Mouse (Mus musculus) brown adipose tissue, adult 24 weeks (tissue): ENCODE measurements around the gene Idnk. TPM values are rescaled to one million over a fixed set of nuclear protein-coding genes. Genes with fewer than 3 reads are reported as not detected.

Experiments
- H3K27ac ChIP-seq: fragments of 200-500 bp; replicated peaks from 2 replicates; pipeline ENCODE4 v1.5.1; 2012; ENCODE audit warnings: low read depth, mild to moderate bottlenecking, low read length
- H3K4me1 ChIP-seq: fragments of 200-500 bp; 2 replicates; pipeline ENCODE4 v1.6.1; 2012; ENCODE audit warnings: low read length, mixed read lengths; ENCODE audit not compliant: control insufficient read depth, insufficient read depth, insufficient read length
- H3K4me3 ChIP-seq: fragments of 200-500 bp; 2 replicates; pipeline ENCODE4 v1.5.1; 2012; ENCODE audit warnings: low read depth, mild to moderate bottlenecking, low read length, moderate library complexity; ENCODE audit not compliant: insufficient read depth
- polyA plus RNA-seq: library from polyadenylated mRNA; stranded (reverse); fragments of >200 nt; gene quantifications from 2 replicates; pipeline ENCODE4 v1.2.4, GENCODE M21; 2012; ENCODE audit not compliant: missing spikeins, insufficient read depth, insufficient read length

Gene Idnk
- polyA plus RNA-seq, 1 experiment: 46.5 TPM

DNA sequence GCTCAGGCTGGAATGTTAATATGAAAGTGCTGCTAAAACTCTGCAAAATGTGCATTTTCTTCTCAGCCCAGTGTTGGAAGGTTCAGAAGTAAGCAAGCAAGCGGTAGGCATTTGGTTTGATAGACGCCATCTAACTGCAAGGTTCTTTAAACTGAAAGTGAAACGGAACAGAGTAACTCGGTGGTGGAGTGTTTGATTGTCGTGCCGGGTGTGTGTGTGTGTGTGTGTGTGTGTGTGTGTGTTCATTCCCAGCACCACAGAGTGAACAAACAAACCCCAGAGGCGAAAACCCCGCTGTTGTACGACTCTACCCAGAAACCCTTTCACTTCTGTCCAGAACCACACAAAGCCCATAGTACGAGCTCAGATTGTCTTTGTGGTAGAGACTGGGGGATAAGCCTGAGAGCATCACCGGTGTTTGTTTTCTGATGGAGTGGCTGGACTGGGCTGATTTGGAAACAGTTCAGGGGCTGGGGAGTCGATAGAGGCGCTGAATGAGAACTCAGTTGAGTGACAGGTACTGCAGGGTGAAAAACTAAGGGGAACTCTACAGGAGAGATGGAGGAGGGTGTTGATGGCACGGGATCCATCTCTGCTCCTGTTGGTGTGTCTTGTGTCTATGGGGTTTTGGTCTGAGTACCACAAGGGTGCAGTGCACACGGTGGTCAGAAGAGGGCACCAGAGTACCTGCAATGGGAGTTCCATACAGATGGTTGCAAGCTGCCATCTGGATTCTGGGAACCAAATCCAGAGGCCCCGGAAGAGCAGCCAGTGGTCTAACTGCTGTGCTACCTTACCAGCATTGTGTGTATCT, 857 bp downstream of the Idnk start:
- H3K4me1 ChIP-seq: peaks cover 3% of the 10 kb centered on the region; the same call in 1 of the 2 replicates
- peak overlapping the region; percentile 91 for H3K4me3 ChIP-seq

GRCm38 (mm10) chr13:58160761-58161160, 3.3 kb downstream of the Idnk start:
- Histone ChIP-seq H3K4me1 (peaks cover 3% of the 10 kb centered on the region; the same call in 1 of the 2 replicates), H3K4me3 (no peak overlapping the region), H3K27ac (no peak overlapping the region)

More for the DNA sequence above, 857 bp downstream of the Idnk start:
- H3K27ac ChIP-seq: peak overlapping the region; percentile 54

GRCm38 (mm10) chr13:58163343-58163742, 5.9 kb downstream of the Idnk start:
- no peak overlapping the region for H3K4me3 ChIP-seq
- no peaks in the 10 kb centered on the region for H3K4me1 ChIP-seq
- no peak overlapping the region for H3K27ac ChIP-seq

DNA sequence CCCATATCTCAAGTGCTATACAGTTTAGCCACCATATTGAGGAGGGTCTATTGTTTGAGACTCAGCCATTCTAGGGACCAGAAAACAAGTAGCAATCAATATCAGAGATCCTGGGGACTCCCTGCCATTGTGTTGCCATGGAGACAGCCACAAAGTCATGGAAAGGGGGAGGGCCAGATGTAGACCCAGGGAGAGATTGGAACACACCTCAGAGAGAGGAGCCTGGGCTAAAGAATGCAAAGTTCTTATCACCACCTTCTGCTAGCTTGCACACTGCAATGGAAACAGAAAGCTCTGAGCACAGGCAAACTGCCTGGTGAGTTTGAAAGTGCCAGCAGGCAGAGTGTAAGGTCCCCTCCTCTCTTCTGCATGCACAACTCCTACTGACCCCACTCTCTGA, 10.7 kb downstream of the Idnk start:
- H3K4me3 ChIP-seq: no peak overlapping the region
- H3K27ac ChIP-seq: no peak overlapping the region
- no peaks in the 10 kb centered on the region for H3K4me1 ChIP-seq

GRCm38 (mm10) chr13:58176105-58176504, 18.7 kb downstream of the Idnk start:
- Histone ChIP-seq H3K27ac (no peak overlapping the region), H3K4me3 (no peak overlapping the region), H3K4me1 (no peaks in the 10 kb centered on the region)

- no peak overlapping the region for H3K27ac ChIP-seq
- H3K4me1 ChIP-seq: no peaks in the 10 kb centered on the region
- no peak overlapping the region for H3K4me3 ChIP-seq
Measured at GRCm38 (mm10) chr13:58177511-58178208, 20.2 kb downstream of the Idnk start.

GRCm38 (mm10) chr13:58181607-58182551, 24.4 kb downstream of the Idnk start:
- no peaks in the 10 kb centered on the region for H3K4me1 ChIP-seq
- H3K4me3 ChIP-seq: no peak overlapping the region
- H3K27ac ChIP-seq: no peak overlapping the region

GRCm38 (mm10) chr13:58184111-58184510, 26.7 kb downstream of the Idnk start:
- Histone ChIP-seq H3K4me1 (no peaks in the 10 kb centered on the region), H3K4me3 (no peak overlapping the region), H3K27ac (no peak overlapping the region)

- Histone ChIP-seq H3K4me1 (no peaks in the 10 kb centered on the region), H3K27ac (no peak overlapping the region), H3K4me3 (no peak overlapping the region)
Measured at GRCm38 (mm10) chr13:58186281-58186680, 28.8 kb downstream of the Idnk start.

GRCm38 (mm10) chr13:58187751-58188150, 30.3 kb downstream of the Idnk start:
- H3K4me1 ChIP-seq: no peaks in the 10 kb centered on the region
- H3K27ac ChIP-seq: no peak overlapping the region
- no peak overlapping the region for H3K4me3 ChIP-seq

- Histone ChIP-seq H3K4me1 (no peaks in the 10 kb centered on the region), H3K27ac (no peak overlapping the region), H3K4me3 (no peak overlapping the region)
Measured at GRCm38 (mm10) chr13:58188412-58188811, 31.0 kb downstream of the Idnk start.

DNA sequence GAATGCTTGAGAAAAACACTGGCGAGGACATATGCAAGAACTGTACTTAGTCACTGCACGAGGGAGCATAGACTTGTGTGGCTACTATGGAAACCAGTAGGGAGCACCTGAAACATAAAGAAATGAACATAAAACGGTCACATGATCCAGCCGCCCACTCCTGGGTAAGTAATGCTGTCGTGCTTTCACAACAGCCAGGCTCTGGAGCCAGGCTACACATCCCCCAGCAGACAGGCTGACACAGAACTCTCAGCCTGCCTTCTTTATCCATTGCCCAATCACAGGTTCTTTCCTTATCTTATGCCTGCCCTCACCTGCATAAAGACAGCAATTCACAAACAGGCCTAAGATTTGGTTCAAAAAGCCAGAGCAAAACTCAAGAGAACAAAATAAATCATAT, 32.0 kb downstream of the Idnk start:
- Histone ChIP-seq H3K4me1 (0 out of 2 replicates have a peak, but pooled peaks cover under 1% of the 10 kb centered on the region), H3K27ac (no peak overlapping the region), H3K4me3 (no peak overlapping the region)

GRCm38 (mm10) chr13:58191516-58191915, 34.1 kb downstream of the Idnk start:
- no peak overlapping the region for H3K27ac ChIP-seq
- 0 out of 2 replicates have a peak, but pooled peaks cover 3% of the 10 kb centered on the region for H3K4me1 ChIP-seq
- no peak overlapping the region for H3K4me3 ChIP-seq

GRCm38 (mm10) chr13:58192146-58192545, 34.7 kb downstream of the Idnk start:
- peaks cover 5% of the 10 kb centered on the region; the same call in 1 of the 2 replicates for H3K4me1 ChIP-seq
- H3K4me3 ChIP-seq: no peak overlapping the region
- H3K27ac ChIP-seq: no peak overlapping the region

DNA sequence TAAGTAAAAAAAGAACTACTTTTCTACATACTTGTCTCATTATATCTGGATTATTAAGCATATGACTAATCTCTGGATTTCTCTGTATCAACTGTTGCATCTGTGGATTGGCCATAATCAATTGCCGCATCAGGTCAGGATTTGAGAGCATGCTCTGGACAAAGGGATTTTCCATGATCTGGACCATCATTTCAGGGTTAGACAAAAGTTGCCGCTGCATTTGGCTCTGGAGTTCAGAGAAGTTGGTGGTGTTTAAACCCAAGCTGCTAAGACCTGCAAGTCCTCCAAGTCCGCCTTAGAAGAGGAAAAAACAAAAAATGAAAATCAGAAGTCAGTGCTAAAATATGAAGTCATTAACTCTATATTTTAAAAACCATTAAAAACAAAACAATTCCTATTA, 35.8 kb downstream of the Idnk start:
- H3K27ac ChIP-seq: no peak overlapping the region
- no peak overlapping the region for H3K4me3 ChIP-seq
- peaks cover 5% of the 10 kb centered on the region; the same call in 1 of the 2 replicates for H3K4me1 ChIP-seq
